Mouse (Mus musculus): ENCODE data around the gene Col6a6. TPM values are rescaled to one million over a fixed set of nuclear protein-coding genes. Genes with fewer than 3 reads are reported as not detected.

Gene Col6a6
- polyA plus RNA-seq, 1 experiment from 2014 or later = not detected

DNA sequence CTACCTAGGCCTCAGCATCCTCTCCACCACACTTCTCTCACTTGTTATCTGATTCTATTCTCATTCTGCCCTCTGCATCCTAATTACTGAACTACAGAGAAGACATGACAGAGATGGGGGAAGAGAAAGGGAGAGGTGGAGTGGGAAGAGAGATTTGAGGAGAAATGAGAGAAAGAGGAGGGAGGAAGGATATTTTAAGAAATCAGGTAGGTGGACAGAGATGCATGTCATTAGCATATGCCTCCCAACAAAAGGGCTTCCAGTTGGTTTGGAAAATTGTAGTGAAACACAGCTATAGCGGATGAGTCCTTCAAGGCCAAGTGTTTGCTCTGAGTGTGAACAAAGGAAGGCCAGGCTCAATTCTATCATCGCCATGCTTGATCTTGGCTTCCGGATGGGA, 115.9 kb downstream of the Col6a6 start:
- Histone ChIP-seq H3K4me3 (ENCODE audit: low read depth, low read length) (no peak overlapping the region), H3K9ac (ENCODE audit: low read length) (no peak overlapping the region), H3K9me3 (ENCODE audit: control insufficient read depth, low read length) (no peaks in the 10 kb centered on the region), H3K4me2 (ENCODE audit: low read depth, low read length, severe bottlenecking) (no peak overlapping the region), H3K4me1 (replicated peaks; ENCODE audit: control insufficient read depth, insufficient read depth, low read length) (no peaks in the 10 kb centered on the region), H3K36me3 (ENCODE audit: control insufficient read depth, insufficient read depth, low read length) (no peaks in the 10 kb centered on the region), H3K27me3 (ENCODE audit: control insufficient read depth, insufficient read depth, low read length) (no peaks in the 10 kb centered on the region), H3K27ac (ENCODE audit: low read depth, low read length) (no peak overlapping the region)
- ATAC-seq (replicated peaks; ENCODE audit: low FRiP score) (no peak), DNase-seq (ENCODE audit: low spot score) (no peak)
- WGBS = 89% methylated on average over 3 of the region's 3 CpGs

DNA sequence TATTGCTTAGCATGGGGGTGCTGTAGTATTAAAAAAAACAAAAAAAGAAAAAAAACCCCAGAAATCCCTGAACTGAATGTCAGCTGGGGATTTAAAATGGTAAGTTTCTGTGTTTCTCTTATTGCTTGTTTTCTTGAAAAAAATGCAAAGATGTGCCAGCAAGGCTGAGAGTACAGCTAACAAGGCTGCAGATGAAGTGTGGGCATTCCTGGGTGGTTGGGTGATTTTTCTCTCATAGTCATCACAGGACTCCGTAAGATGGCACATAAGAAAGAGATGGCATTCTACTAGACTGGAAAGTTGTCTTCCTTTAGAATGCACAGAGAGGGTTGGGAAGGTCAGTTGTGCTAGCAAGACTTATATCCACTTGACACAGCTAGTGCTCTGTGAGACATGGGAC, 122.9 kb downstream of the Col6a6 start:
- Histone ChIP-seq H3K4me3 (ENCODE audit: low read depth, low read length) (no peak overlapping the region), H3K9me3 (ENCODE audit: control insufficient read depth, low read length) (no peaks in the 10 kb centered on the region), H3K9ac (ENCODE audit: low read length) (no peak overlapping the region), H3K27ac (ENCODE audit: low read depth, low read length) (no peak overlapping the region), H3K27me3 (ENCODE audit: control insufficient read depth, insufficient read depth, low read length) (no peaks in the 10 kb centered on the region), H3K4me1 (replicated peaks; ENCODE audit: control insufficient read depth, insufficient read depth, low read length) (no peaks in the 10 kb centered on the region), H3K4me2 (ENCODE audit: low read depth, low read length, severe bottlenecking) (no peak overlapping the region), H3K36me3 (ENCODE audit: control insufficient read depth, insufficient read depth, low read length) (no peaks in the 10 kb centered on the region)
- no peak for DNase-seq (ENCODE audit: low spot score)
- WGBS = 93% methylated on average over 1 of the region's 1 CpGs
- no peak for ATAC-seq (replicated peaks; ENCODE audit: low FRiP score)

DNA sequence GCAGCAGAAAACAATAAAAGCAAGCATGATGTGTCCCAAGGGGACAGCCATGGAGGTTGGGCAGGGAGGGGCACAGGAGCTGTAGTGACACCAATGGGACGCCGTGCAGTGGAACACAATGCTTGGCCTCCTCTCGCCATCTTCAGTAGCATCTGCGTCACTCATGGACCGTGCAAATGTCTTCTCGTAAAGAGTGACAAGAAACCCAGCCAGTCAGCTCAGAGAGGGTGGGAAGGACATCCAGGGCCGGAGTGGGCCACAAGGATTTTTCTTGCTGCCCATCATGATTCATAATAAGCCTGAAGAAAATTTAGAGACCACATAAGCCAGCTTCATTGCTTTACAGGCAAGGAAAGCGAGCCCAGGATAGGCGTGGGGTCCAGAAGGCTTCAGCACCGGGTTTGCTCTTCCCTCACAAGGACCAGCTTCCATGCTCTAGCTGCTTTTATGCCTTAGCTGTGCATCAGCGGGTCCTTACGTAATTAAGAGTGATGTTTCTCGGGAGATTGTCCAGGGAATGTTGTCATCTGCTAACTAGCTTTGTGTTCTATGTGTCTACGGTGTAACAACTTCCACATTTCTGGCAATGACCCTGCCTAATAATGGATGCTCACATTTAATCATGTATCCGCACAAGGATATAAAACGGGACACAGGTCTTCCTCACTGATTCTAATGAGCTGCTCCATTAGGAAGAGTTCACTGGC, 123.6 kb downstream of the Col6a6 start:
- WGBS = 88% methylated on average over 16 of the region's 16 CpGs
- no peak overlapping the region for H3K4me2 ChIP-seq (ENCODE audit: low read depth, low read length, severe bottlenecking)
- H3K27me3 ChIP-seq (ENCODE audit: control insufficient read depth, insufficient read depth, low read length) = no peaks in the 10 kb centered on the region
- ATAC-seq (replicated peaks; ENCODE audit: low FRiP score) (no peak), DNase-seq (ENCODE audit: low spot score) (no peak)
- no peaks in the 10 kb centered on the region for H3K9me3 ChIP-seq (ENCODE audit: control insufficient read depth, low read length)
- no peak overlapping the region for H3K9ac ChIP-seq (ENCODE audit: low read length)
- no peak overlapping the region for H3K27ac ChIP-seq (ENCODE audit: low read depth, low read length)
- H3K36me3 ChIP-seq (ENCODE audit: control insufficient read depth, insufficient read depth, low read length) = no peaks in the 10 kb centered on the region
- H3K4me3 ChIP-seq (ENCODE audit: low read depth, low read length) = no peak overlapping the region
- no peaks in the 10 kb centered on the region for H3K4me1 ChIP-seq (replicated peaks; ENCODE audit: control insufficient read depth, insufficient read depth, low read length)

DNA sequence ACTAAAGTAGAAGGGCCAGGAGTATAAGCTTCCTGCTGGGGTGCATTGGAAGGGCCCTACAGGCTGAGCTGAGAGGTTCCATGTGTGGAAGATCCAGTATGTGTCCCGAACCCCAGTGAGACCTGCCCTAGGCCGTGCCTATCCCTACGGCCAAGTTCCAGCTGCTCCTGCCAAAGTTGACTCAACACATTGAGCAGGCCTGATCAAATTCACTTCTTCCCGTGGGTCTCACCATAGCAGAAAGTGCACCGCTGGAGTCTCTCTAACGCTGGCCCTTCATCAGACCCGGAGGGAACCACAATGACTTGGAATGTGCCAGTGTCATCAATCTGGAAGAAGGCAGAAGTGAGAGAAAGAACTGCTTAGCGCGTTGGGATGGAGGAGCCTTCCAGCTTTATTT, 126.0 kb downstream of the Col6a6 start:
- Histone ChIP-seq H3K9me3 (ENCODE audit: control insufficient read depth, low read length) (no peaks in the 10 kb centered on the region), H3K27ac (ENCODE audit: low read depth, low read length) (no peak overlapping the region), H3K4me1 (replicated peaks; ENCODE audit: control insufficient read depth, insufficient read depth, low read length) (no peaks in the 10 kb centered on the region), H3K4me2 (ENCODE audit: low read depth, low read length, severe bottlenecking) (no peak overlapping the region), H3K36me3 (ENCODE audit: control insufficient read depth, insufficient read depth, low read length) (no peaks in the 10 kb centered on the region), H3K4me3 (ENCODE audit: low read depth, low read length) (no peak overlapping the region), H3K27me3 (ENCODE audit: control insufficient read depth, insufficient read depth, low read length) (no peaks in the 10 kb centered on the region), H3K9ac (ENCODE audit: low read length) (no peak overlapping the region)
- ATAC-seq (replicated peaks; ENCODE audit: low FRiP score) (no peak), DNase-seq (ENCODE audit: low spot score) (no peak)
- 84% methylated on average over 9 of the region's 9 CpGs for WGBS

DNA sequence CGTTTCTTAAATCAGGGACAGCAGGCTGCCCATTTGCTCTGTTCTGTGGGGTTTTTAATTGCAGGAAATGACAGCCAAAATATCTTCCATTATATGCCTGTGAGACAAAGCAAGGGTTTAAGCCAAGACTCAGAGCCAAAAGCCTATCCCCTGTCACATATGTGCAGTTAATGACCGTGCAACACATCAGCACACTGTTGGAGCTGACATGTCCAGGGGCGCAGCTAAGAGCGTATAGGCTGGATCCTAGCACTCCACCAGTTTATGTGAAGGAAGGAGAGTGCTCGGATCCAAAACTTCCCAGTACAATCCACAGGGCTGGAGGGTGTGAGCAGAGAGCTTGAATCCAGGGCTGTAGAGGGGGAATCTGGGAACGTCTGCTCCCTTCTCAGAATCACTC, 127.3 kb downstream of the Col6a6 start:
- Histone ChIP-seq H3K4me3 (ENCODE audit: low read depth, low read length) (no peak overlapping the region), H3K36me3 (ENCODE audit: control insufficient read depth, insufficient read depth, low read length) (no peaks in the 10 kb centered on the region), H3K4me2 (ENCODE audit: low read depth, low read length, severe bottlenecking) (no peak overlapping the region), H3K27me3 (ENCODE audit: control insufficient read depth, insufficient read depth, low read length) (no peaks in the 10 kb centered on the region), H3K9ac (ENCODE audit: low read length) (no peak overlapping the region), H3K9me3 (ENCODE audit: control insufficient read depth, low read length) (no peaks in the 10 kb centered on the region), H3K27ac (ENCODE audit: low read depth, low read length) (no peak overlapping the region), H3K4me1 (replicated peaks; ENCODE audit: control insufficient read depth, insufficient read depth, low read length) (no peaks in the 10 kb centered on the region)
- no peak for ATAC-seq (replicated peaks; ENCODE audit: low FRiP score)
- 85% methylated on average over 6 of the region's 6 CpGs for WGBS
- DNase-seq (ENCODE audit: low spot score) = no peak

DNA sequence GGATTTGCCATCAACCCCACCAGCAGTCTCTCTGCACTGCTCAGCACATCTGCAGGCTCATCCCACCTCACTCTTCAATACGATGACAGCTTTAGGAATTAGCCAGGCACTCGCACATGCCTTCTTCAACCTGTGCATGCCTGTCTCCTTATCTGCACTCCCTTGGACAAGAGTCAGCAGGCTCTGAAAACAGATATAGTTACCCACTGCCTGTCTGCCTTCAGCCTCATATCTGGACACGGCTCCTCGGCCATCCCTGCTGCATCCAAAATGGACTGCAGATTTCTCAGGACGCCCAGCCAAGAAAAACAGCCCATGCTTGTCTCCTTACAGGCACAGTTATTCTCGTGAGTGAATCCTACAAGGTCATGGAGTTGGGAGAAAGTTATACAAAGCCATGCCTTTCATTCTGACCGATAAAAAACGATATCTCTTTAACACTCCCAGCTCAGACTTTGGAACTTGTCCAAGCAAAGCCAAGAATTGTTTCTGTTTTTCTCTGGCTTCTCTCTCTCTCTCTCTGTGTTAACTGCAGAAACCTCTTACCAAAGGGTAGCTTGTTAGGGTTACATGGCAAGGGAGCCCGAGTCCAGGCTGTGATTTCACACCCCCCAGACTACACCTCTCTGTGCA, 130.1 kb downstream of the Col6a6 start:
- H3K27me3 ChIP-seq (ENCODE audit: control insufficient read depth, insufficient read depth, low read length) = no peaks in the 10 kb centered on the region
- no peak for DNase-seq (ENCODE audit: low spot score)
- no peaks in the 10 kb centered on the region for H3K36me3 ChIP-seq (ENCODE audit: control insufficient read depth, insufficient read depth, low read length)
- H3K27ac ChIP-seq (ENCODE audit: low read depth, low read length) = no peak overlapping the region
- no peak overlapping the region for H3K4me3 ChIP-seq (ENCODE audit: low read depth, low read length)
- no peak for ATAC-seq (replicated peaks; ENCODE audit: low FRiP score)
- H3K9me3 ChIP-seq (ENCODE audit: control insufficient read depth, low read length) = no peaks in the 10 kb centered on the region
- no peak overlapping the region for H3K9ac ChIP-seq (ENCODE audit: low read length)
- H3K4me1 ChIP-seq (replicated peaks; ENCODE audit: control insufficient read depth, insufficient read depth, low read length) = no peaks in the 10 kb centered on the region
- H3K4me2 ChIP-seq (ENCODE audit: low read depth, low read length, severe bottlenecking) = no peak overlapping the region
- 82% methylated on average over 9 of the region's 9 CpGs for WGBS

DNA sequence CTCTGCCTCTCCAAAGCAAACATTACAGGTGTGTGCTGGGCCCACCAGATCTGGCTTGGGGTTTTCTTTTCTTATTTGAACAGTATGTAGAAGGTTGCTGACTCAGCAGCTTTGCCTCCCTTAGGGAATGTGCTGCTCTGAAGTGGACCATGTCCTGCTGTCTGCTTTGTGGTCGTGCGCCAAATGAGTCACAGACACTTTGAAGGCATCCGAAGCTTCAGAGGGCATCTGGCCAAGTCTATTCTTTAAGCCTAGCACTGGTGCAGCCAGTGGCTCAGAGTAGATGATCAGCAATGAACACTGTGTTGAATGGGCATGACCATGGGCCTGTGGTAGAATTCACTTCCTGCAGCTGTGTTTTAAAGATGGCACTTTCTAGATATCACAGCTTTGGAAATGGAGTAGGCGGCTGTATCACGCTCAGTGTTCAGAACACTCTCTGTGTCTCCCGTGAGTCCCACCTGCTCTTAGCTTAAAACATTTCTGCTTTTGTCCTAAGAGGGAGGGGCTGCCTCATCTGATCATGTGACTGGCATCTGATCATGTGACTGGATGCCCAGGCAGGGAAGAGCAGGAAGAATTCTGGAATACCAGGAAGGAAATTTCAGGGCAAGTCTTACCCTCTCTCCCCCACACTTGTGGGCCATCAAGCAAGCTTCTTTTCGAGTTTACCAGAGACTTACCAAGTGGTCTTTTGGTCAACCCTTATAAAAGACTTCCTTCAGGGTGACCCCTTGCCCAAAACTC, 131.0 kb downstream of the Col6a6 start:
- 91% methylated on average over 7 of the region's 7 CpGs for WGBS
- DNase-seq (ENCODE audit: low spot score) (no peak), ATAC-seq (replicated peaks; ENCODE audit: low FRiP score) (no peak)
- Histone ChIP-seq H3K4me1 (replicated peaks; ENCODE audit: control insufficient read depth, insufficient read depth, low read length) (no peaks in the 10 kb centered on the region), H3K9me3 (ENCODE audit: control insufficient read depth, low read length) (no peaks in the 10 kb centered on the region), H3K4me2 (ENCODE audit: low read depth, low read length, severe bottlenecking) (no peak overlapping the region), H3K27ac (ENCODE audit: low read depth, low read length) (no peak overlapping the region), H3K27me3 (ENCODE audit: control insufficient read depth, insufficient read depth, low read length) (no peaks in the 10 kb centered on the region), H3K36me3 (ENCODE audit: control insufficient read depth, insufficient read depth, low read length) (no peaks in the 10 kb centered on the region), H3K4me3 (ENCODE audit: low read depth, low read length) (no peak overlapping the region), H3K9ac (ENCODE audit: low read length) (no peak overlapping the region)

DNA sequence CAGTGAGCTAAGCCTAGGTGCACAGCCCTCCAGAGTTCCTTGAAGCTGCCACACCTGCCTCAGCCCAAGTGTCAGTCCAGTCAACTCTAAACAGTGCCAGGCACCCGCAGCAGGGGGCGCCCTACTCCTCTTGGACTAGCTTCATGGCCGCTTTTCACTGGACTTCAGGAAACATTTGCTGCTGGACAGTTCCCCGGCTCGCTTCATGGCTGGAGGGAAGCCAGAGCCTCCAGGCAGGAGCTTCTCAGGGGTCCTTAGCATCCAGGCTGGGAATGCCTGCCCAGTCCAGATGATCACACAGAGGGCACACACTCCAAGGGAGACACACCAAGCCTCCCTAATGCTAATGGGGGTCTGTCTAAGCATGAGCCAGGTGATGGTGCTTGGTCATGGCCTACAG, 134.1 kb downstream of the Col6a6 start:
- no peak overlapping the region for H3K4me2 ChIP-seq (ENCODE audit: low read depth, low read length, severe bottlenecking)
- no peaks in the 10 kb centered on the region for H3K4me1 ChIP-seq (replicated peaks; ENCODE audit: control insufficient read depth, insufficient read depth, low read length)
- no peaks in the 10 kb centered on the region for H3K9me3 ChIP-seq (ENCODE audit: control insufficient read depth, low read length)
- H3K4me3 ChIP-seq (ENCODE audit: low read depth, low read length) = no peak overlapping the region
- WGBS = 6% methylated on average over 5 of the region's 5 CpGs
- H3K9ac ChIP-seq (ENCODE audit: low read length) = no peak overlapping the region
- H3K27me3 ChIP-seq (ENCODE audit: control insufficient read depth, insufficient read depth, low read length) = no peaks in the 10 kb centered on the region
- no peaks in the 10 kb centered on the region for H3K36me3 ChIP-seq (ENCODE audit: control insufficient read depth, insufficient read depth, low read length)
- DNase-seq (ENCODE audit: low spot score) (peak; percentile 88), ATAC-seq (replicated peaks; ENCODE audit: low FRiP score) (no peak)
- no peak overlapping the region for H3K27ac ChIP-seq (ENCODE audit: low read depth, low read length)
